Mouse (Mus musculus) stomach, embryonic 16.5 days (tissue): ENCODE results near the gene Hps5. TPM values are rescaled to one million over a fixed set of nuclear protein-coding genes. Genes with fewer than 3 reads are reported as not detected.

Experiments
- ATAC-seq: fragments of 200-750 bp; cut with Nextera tagmentation; 2 replicates; pipeline ENCODE4 v1.8.0; 2017; ENCODE audit warnings: moderate number of reproducible peaks, moderate TSS enrichment; ENCODE audit not compliant: insufficient read depth, low FRiP score
- H3K27ac ChIP-seq: fragments of 300-500 bp; sonication (generic); 2 replicates; pipeline ENCODE4 v1.5.1; 2014; ENCODE audit warnings: low read length
- H3K27me3 ChIP-seq: fragments of 300-500 bp; sonication (generic); 2 replicates; pipeline ENCODE4 v1.6.1; 2014; ENCODE audit warnings: low read length, control low read depth, mixed read lengths; ENCODE audit not compliant: control insufficient read depth, insufficient read depth
- H3K36me3 ChIP-seq: fragments of 300-500 bp; sonication (generic); 2 replicates; pipeline ENCODE4 v1.6.1; 2014; ENCODE audit warnings: low read length; ENCODE audit not compliant: control insufficient read depth, insufficient read depth
- H3K4me1 ChIP-seq: fragments of 300-500 bp; sonication (generic); 2 replicates; pipeline ENCODE4 v1.6.1; 2014; ENCODE audit warnings: low read length, control low read depth, mixed read lengths; ENCODE audit not compliant: control insufficient read depth, insufficient read depth
- H3K4me2 ChIP-seq: fragments of 300-500 bp; sonication (generic); 2 replicates; pipeline ENCODE4 v1.6.1; 2014; ENCODE audit warnings: low read depth, low read length, mixed read lengths
- H3K4me3 ChIP-seq: fragments of 300-500 bp; sonication (generic); replicated peaks from 2 replicates; pipeline ENCODE4 v1.5.1; 2014; ENCODE audit warnings: mild to moderate bottlenecking, low read length
- H3K9ac ChIP-seq: fragments of 300-500 bp; sonication (generic); 2 replicates; pipeline ENCODE4 v1.6.1; 2014; ENCODE audit warnings: low read length
- H3K9me3 ChIP-seq: fragments of 300-500 bp; sonication (generic); replicated peaks from 2 replicates; pipeline ENCODE4 v1.6.1; 2016; ENCODE audit warnings: low read length, control low read depth; ENCODE audit not compliant: control insufficient read depth
- whole genome bisulfite sequencing: fragments of 180-500 bp; shearing (Covaris S2); extraction: QIAGEN DNeasy Blood & Tissue Kit; methylation state at CpG from one replicate; pipeline ENCODE4 v1.1.7; 2014; 5-methylcytosine and 5-hydroxymethylcytosine counted together
- polyA plus RNA-seq: library from polyadenylated mRNA; unstranded; fragments of >200 nt; fragmentation: Nextera tagmentation; extraction: Ambion mirVana; gene quantifications from 2 replicates; pipeline ENCODE4 v1.2.1, GENCODE M21; 2015

Gene Hps5
- 20.5 and 23.4 TPM in 2 replicates for polyA plus RNA-seq

DNA sequence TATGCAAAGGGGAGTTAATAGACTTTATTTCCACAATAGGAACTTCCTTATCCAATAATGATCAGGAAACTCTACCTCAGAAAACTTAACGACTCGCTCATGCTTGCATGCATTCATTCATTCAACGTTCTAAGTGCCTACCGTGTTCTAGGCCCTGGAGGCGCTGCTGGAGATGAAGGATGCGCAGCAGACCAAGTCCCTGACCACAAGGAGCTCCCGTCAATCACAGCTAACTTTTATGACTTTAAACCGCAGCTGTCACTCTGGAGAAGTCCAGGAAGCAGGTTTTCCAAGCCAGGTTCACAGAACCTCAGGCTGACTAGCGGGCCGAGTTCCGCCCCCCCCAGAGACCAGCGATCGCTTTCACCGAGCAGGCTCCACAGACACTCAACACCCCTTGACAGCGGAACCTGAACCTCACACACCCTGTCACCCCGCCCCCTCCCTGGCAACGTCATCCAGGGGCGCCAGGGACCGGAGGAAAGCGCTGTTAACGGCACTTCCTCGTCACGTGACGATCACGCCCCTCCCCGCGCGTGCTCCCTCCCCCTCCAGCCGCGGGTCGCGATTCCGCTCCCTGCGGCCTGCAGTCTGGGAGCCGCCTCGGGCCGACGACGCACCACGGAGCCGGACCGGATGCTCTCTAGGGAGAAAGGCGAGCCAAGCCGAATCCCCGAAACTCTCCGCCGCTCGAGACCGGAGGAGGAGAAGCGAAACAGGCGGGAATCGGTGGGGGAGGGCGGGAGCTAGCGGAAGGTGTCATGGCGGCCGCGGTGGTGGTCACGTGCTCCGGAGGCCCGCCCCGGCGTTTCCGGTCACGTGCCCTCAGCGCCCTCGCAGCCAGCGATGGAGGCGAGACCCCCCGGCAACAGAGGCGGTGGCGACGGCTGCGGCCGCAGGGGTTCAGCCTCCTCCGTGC lies at the start of gene Hps5, which contains the start of gene Gtf2h1:
Hps5 (minus strand) TSS at position 778 of the 919 bp plus-strand sequence.
Gtf2h1 (plus strand) TSS at position 817 of the 919 bp plus-strand sequence.
- Histone ChIP-seq H3K27me3 (no peaks in the 10 kb centered on the region), H3K4me1 (peaks cover 18% of the 10 kb centered on the region), H3K9ac (peak within 1 kb of the TSS; percentile 93), H3K27ac (peak within 1 kb of the TSS; percentile 91), H3K4me2 (peak within 1 kb of the TSS; percentile 90), H3K4me3 (peak within 1 kb of the TSS; percentile 86), H3K36me3 (no peaks in the 10 kb centered on the region; the same call in 1 of the 2 replicates), H3K9me3 (no peaks in the 10 kb centered on the region)
- peak; percentile 97 for ATAC-seq
- WGBS = under 1% methylated on average over 75 of the region's 75 CpGs

DNA sequence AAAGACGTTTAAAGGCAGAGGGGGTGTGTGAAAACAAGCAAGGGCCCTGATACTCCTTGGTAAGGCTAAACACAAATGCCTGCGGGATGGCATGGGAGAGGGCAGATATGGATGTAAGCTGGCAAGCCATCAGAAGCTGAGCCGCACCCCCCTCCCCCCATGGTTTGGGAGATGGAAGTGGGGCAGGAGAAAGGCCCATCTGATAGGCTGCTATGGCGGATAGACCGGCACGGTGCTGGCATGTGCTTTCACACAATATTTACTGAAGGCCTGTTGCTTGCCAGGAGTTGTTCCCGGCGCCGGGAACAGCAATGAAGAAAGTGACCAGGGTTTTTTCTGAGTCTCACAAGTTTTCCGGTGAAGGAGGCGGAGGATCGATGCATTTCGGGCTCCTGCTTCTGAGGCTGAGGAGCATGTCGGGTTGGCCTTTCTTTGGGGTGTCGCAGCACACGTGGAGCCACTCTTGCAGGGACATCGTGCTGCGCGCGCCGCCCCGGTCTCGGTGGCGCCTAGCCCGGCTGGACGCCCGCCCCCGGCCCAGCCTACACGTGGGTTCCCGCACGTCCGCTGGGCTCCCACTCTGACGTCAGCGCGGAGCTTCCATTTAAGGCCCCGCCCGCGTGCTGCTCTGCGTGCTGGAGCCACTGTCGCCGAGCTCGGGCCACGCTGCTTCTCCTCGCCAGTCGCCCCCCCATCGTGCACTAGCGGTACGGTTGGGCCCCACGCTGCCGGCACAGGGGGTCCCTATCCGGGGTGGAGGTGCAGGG lies 49.5 kb upstream of the Hps5 start:
- H3K4me2 ChIP-seq = peak overlapping the region; percentile 92
- under 1% methylated on average over 51 of the region's 51 CpGs for WGBS
- peaks cover 25% of the 10 kb centered on the region for H3K4me1 ChIP-seq
- H3K4me3 ChIP-seq = peak overlapping the region; percentile 91
- H3K36me3 ChIP-seq = peaks cover 19% of the 10 kb centered on the region
- H3K27me3 ChIP-seq = no peaks in the 10 kb centered on the region
- peak; percentile 91 for ATAC-seq
- peak overlapping the region; percentile 97 for H3K27ac ChIP-seq
- no peaks in the 10 kb centered on the region for H3K9me3 ChIP-seq
- H3K9ac ChIP-seq = peak overlapping the region; percentile 96

- ATAC-seq = no peak
Observed at GRCm38 (mm10) chr7:46843576-46843975, 47.7 kb upstream of the Hps5 start.

GRCm38 (mm10) chr7:46842278-46842677 lies 46.4 kb upstream of the Hps5 start:
- no peaks in the 10 kb centered on the region for H3K9me3 ChIP-seq
- H3K4me3 ChIP-seq = no peak overlapping the region
- H3K4me2 ChIP-seq = no peak overlapping the region
- H3K27me3 ChIP-seq = no peaks in the 10 kb centered on the region
- no peaks in the 10 kb centered on the region for H3K36me3 ChIP-seq
- WGBS = 24% methylated on average over 5 of the region's 5 CpGs
- peaks cover 52% of the 10 kb centered on the region for H3K4me1 ChIP-seq
- no peak overlapping the region for H3K9ac ChIP-seq
- H3K27ac ChIP-seq = no peak overlapping the region
- no peak for ATAC-seq

More at GRCm38 (mm10) chr7:46843576-46843975, 47.7 kb upstream of the Hps5 start:
- no peak overlapping the region for H3K9ac ChIP-seq
- no peak overlapping the region for H3K4me3 ChIP-seq
- peaks cover 9% of the 10 kb centered on the region; the same call in 1 of the 2 replicates for H3K36me3 ChIP-seq
- no peaks in the 10 kb centered on the region for H3K27me3 ChIP-seq
- H3K27ac ChIP-seq = no peak overlapping the region
- 83% methylated on average over 4 of the region's 4 CpGs for WGBS
- H3K4me1 ChIP-seq = peaks cover 43% of the 10 kb centered on the region
- H3K9me3 ChIP-seq = no peaks in the 10 kb centered on the region
- no peak overlapping the region for H3K4me2 ChIP-seq

DNA sequence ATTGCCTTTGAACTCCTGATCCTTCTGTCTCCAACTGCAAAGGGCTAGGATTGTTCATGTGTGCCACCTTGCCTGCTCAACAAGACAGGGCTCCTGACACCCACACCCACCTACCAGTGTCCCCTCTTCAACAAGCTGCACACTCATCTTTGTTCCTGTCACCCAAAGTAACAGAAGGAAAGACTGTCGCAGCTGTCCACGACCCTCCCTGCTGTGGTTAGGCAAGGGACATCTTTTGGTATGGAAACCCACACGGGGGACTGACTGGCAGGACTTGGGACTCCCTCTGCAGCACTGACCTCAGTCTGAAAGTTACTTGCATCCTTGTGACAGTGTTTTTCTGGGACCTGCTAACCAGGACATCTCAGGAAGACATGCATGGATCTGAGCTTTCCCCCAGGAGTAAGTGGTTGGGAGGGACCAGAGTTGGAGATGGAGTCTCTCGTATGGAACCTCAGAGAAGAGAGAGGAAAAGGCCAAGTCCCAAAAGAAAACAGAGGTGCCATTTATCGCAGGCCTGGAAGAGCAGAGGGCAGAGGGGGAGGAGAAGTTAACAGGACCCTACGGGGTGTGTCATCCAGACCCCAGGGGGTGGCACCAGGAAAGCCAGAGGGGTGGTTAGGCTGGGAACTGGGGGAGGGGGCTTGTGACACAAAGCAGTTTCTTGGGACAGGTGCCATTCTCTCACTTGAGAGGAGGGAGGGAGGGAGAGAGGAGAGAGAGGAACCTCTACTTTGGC lies 45.1 kb upstream of the Hps5 start, which contains the start of gene Ldha:
Ldha (plus strand) TSS at position 689 of the 739 bp plus-strand sequence.
- H3K9ac ChIP-seq = no peak within 1 kb of the TSS
- peak within 1 kb of the TSS; percentile 84 for H3K27ac ChIP-seq
- no peak within 1 kb of the TSS for H3K4me2 ChIP-seq
- H3K9me3 ChIP-seq = no peaks in the 10 kb centered on the region
- WGBS = 34% methylated on average over 6 of the region's 6 CpGs
- ATAC-seq = no peak
- H3K36me3 ChIP-seq = no peaks in the 10 kb centered on the region
- H3K4me3 ChIP-seq = no peak within 1 kb of the TSS
- H3K4me1 ChIP-seq = peaks cover 48% of the 10 kb centered on the region
- H3K27me3 ChIP-seq = no peaks in the 10 kb centered on the region

DNA sequence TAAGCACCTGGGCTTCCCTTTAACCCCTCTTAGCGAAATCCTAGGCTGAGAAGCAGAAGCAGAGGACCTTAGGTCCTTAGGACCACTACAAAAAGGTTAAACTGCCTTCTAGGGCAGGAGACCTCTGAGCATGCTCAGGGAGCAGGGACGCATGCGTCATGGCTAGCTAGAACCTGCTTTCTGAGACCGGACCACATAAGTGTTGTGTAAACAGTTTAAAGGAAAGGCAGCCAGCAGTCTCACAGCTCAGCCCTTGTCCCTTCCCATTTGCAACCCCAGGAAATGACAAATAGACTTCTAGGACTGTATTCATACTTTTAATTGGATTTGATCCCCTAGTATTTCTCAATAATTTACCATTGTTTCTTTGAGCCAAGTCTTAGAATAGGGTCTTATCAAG lies 44.5 kb upstream of the Hps5 start:
- no peaks in the 10 kb centered on the region for H3K9me3 ChIP-seq
- WGBS = 33% methylated on average over 4 of the region's 4 CpGs
- no peaks in the 10 kb centered on the region for H3K27me3 ChIP-seq
- no peak overlapping the region for H3K4me2 ChIP-seq
- peak overlapping the region; percentile 84 for H3K27ac ChIP-seq
- peaks cover 48% of the 10 kb centered on the region for H3K4me1 ChIP-seq
- no peaks in the 10 kb centered on the region for H3K36me3 ChIP-seq
- H3K9ac ChIP-seq = no peak overlapping the region
- no peak for ATAC-seq
- no peak overlapping the region for H3K4me3 ChIP-seq

DNA sequence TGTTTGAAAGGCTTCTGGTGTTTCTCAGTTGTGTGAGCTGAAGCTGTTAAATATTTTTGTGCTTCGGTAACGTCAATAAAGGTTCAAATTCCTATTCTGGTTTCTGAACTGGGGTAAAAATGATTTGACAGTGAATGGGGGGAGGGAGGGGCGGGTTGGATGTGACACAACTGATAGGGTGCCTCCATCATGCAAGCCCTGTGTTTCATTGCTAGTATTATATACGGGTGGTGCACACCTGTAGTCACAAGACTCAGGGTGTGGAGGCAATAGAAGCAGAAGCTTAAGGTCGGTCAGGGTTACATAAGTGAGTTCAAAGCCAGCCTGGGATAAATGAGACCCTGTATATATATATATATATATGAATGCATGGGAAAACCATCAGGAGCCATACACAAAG lies 44.0 kb upstream of the Hps5 start:
- no peak for ATAC-seq
- WGBS = 59% methylated on average over 5 of the region's 5 CpGs
- peaks cover 44% of the 10 kb centered on the region for H3K4me1 ChIP-seq
- H3K4me3 ChIP-seq = no peak overlapping the region
- H3K9ac ChIP-seq = peak overlapping the region; percentile 37; the same call in 1 of the 2 replicates
- peak overlapping the region; percentile 84 for H3K27ac ChIP-seq
- H3K9me3 ChIP-seq = no peaks in the 10 kb centered on the region
- H3K36me3 ChIP-seq = no peaks in the 10 kb centered on the region
- H3K4me2 ChIP-seq = no peak overlapping the region
- no peaks in the 10 kb centered on the region for H3K27me3 ChIP-seq

DNA sequence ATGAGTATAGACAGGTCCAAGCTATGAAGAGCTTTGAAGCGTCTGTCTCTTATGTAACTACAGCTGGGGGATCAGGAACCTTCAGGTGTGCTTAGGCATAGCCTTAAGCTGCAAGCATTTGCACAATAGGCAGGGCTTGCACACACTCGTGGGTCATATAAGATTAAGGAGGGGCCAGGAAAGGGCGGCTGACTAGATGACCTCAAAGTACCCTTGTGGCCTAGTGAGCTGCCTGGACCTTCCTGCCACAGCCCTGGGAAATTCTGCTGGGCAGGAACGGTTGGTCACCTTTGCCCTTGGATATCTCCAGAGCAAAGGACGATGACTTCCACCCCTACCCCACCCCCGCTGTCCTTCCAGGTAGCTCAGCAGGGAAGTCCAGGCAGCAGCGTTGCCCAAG lies 43.6 kb upstream of the Hps5 start:
- peak overlapping the region; percentile 35 for H3K4me2 ChIP-seq
- peak overlapping the region; percentile 84 for H3K27ac ChIP-seq
- H3K36me3 ChIP-seq = no peaks in the 10 kb centered on the region
- H3K9ac ChIP-seq = peak overlapping the region; percentile 37; the same call in 1 of the 2 replicates
- peaks cover 41% of the 10 kb centered on the region for H3K4me1 ChIP-seq
- H3K4me3 ChIP-seq = no peak overlapping the region
- ATAC-seq = peak; percentile 45; the same call in 1 of the 2 replicates
- no peaks in the 10 kb centered on the region for H3K27me3 ChIP-seq
- H3K9me3 ChIP-seq = no peaks in the 10 kb centered on the region
- 37% methylated on average over 7 of the region's 7 CpGs for WGBS
